Mouse (Mus musculus): Measurements from ENCODE around the gene Snw1. TPM values are rescaled to one million over a fixed set of nuclear protein-coding genes. Genes with fewer than 3 reads are reported as not detected.
"Not testable (repeated sequence)": the region's sequence is repeated elsewhere in the genome, so short reads cannot be mapped to it uniquely, and the experiment has no call there.

Snw1 gene
- 142 and 161 TPM in 2 replicates for polyA plus RNA-seq (2014; fragmentation: Nextera tagmentation; extraction: Ambion mirVana)

- Histone ChIP-seq H3K9ac (ENCODE audit: low read depth, low read length) (peak within 1 kb of the TSS; percentile 92), H3K4me2 (replicated peaks; ENCODE audit: low read depth, low read length) (peak within 1 kb of the TSS; percentile 65), H3K36me3 (ENCODE audit: control insufficient read depth, insufficient read depth, low read length) (peaks cover 14% of the 10 kb centered on the region), H3K4me3 (ENCODE audit: low read length) (peak within 1 kb of the TSS; percentile 88), H3K27me3 (ENCODE audit: control insufficient read depth, insufficient read depth, low read length) (no peaks in the 10 kb centered on the region), H3K27ac (ENCODE audit: low read depth, low read length) (peak within 1 kb of the TSS; percentile 82), H3K9me3 (ENCODE audit: control insufficient read depth, low read length) (no peaks in the 10 kb centered on the region), H3K4me1 (ENCODE audit: control insufficient read depth, insufficient read depth, low read length) (peaks cover 9% of the 10 kb centered on the region; the same call in 1 of the 2 replicates)
- 3% methylated on average over 45 of the region's 45 CpGs for WGBS
- peak; percentile 97 for ATAC-seq (ENCODE audit: low FRiP score, low TSS enrichment)
Observed at GRCm38 (mm10) chr12:87471964-87472786, at the start of gene Snw1. Gene Snw1, minus strand, starts transcription at chr12:87472274.

GRCm38 (mm10) chr12:87519616-87520015 is 47.5 kb upstream of the Snw1 start:
- H3K9me3 ChIP-seq (ENCODE audit: control insufficient read depth, low read length); H3K4me3 ChIP-seq (ENCODE audit: low read length); H3K4me2 ChIP-seq (replicated peaks; ENCODE audit: low read depth, low read length); H3K36me3 ChIP-seq (ENCODE audit: control insufficient read depth, insufficient read depth, low read length); H3K4me1 ChIP-seq (ENCODE audit: control insufficient read depth, insufficient read depth, low read length); H3K9ac ChIP-seq (ENCODE audit: low read depth, low read length); H3K27me3 ChIP-seq (ENCODE audit: control insufficient read depth, insufficient read depth, low read length); H3K27ac ChIP-seq (ENCODE audit: low read depth, low read length); ATAC-seq (ENCODE audit: low FRiP score, low TSS enrichment): not testable (repeated sequence)
- 61% methylated on average over 3 of the region's 3 CpGs for WGBS

- H3K4me2 ChIP-seq (replicated peaks; ENCODE audit: low read depth, low read length); H3K4me3 ChIP-seq (ENCODE audit: low read length); H3K27me3 ChIP-seq (ENCODE audit: control insufficient read depth, insufficient read depth, low read length); ATAC-seq (ENCODE audit: low FRiP score, low TSS enrichment); H3K36me3 ChIP-seq (ENCODE audit: control insufficient read depth, insufficient read depth, low read length); H3K27ac ChIP-seq (ENCODE audit: low read depth, low read length); H3K4me1 ChIP-seq (ENCODE audit: control insufficient read depth, insufficient read depth, low read length); H3K9ac ChIP-seq (ENCODE audit: low read depth, low read length); H3K9me3 ChIP-seq (ENCODE audit: control insufficient read depth, low read length): not testable (repeated sequence)
- WGBS = 82% methylated on average over 4 of the region's 4 CpGs
Observed at GRCm38 (mm10) chr12:87514016-87514415, 41.9 kb upstream of the Snw1 start, which contains the start of gene Gm8300. Gene Gm8300, plus strand, starts transcription at chr12:87514316.

DNA sequence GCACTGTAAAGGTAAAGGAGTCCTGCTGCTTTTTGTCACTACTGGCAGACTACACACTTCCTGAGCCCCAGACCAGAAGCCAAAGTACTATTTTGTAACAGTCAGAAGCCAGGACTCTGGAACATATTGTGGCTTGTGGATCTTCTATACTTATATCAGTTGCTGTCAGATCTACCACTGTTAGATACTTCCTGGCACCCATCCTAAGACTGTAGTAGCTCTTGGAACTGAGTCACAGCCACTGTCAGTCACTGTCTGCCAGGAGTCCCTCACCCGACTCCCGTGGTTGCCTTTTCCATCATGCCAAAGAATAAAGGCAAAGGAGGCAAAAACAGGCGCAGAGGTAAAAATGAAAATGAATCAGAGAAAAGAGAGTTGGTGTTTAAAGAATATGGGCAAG is 22.3 kb upstream of the Snw1 start, which contains the start of gene Gm5788:
Gm5788 (plus strand) TSS at position 301 of the 400 bp plus-strand sequence.
- not testable (repeated sequence) for ATAC-seq (ENCODE audit: low FRiP score, low TSS enrichment); H3K9me3 ChIP-seq (ENCODE audit: control insufficient read depth, low read length); H3K4me2 ChIP-seq (replicated peaks; ENCODE audit: low read depth, low read length); H3K4me3 ChIP-seq (ENCODE audit: low read length); H3K36me3 ChIP-seq (ENCODE audit: control insufficient read depth, insufficient read depth, low read length); H3K9ac ChIP-seq (ENCODE audit: low read depth, low read length); H3K27me3 ChIP-seq (ENCODE audit: control insufficient read depth, insufficient read depth, low read length); H3K4me1 ChIP-seq (ENCODE audit: control insufficient read depth, insufficient read depth, low read length); H3K27ac ChIP-seq (ENCODE audit: low read depth, low read length)
- 95% methylated on average over 3 of the region's 3 CpGs for WGBS

- H3K9me3 ChIP-seq (ENCODE audit: control insufficient read depth, low read length); H3K36me3 ChIP-seq (ENCODE audit: control insufficient read depth, insufficient read depth, low read length); H3K4me2 ChIP-seq (replicated peaks; ENCODE audit: low read depth, low read length); H3K4me3 ChIP-seq (ENCODE audit: low read length); H3K27ac ChIP-seq (ENCODE audit: low read depth, low read length); H3K9ac ChIP-seq (ENCODE audit: low read depth, low read length); H3K27me3 ChIP-seq (ENCODE audit: control insufficient read depth, insufficient read depth, low read length); ATAC-seq (ENCODE audit: low FRiP score, low TSS enrichment); H3K4me1 ChIP-seq (ENCODE audit: control insufficient read depth, insufficient read depth, low read length): not testable (repeated sequence)
- WGBS = 73% methylated on average over 2 of the region's 2 CpGs
Observed at GRCm38 (mm10) chr12:87488683-87489082, 16.6 kb upstream of the Snw1 start.

- H3K27ac ChIP-seq (ENCODE audit: low read depth, low read length); H3K36me3 ChIP-seq (ENCODE audit: control insufficient read depth, insufficient read depth, low read length); H3K4me2 ChIP-seq (replicated peaks; ENCODE audit: low read depth, low read length); H3K27me3 ChIP-seq (ENCODE audit: control insufficient read depth, insufficient read depth, low read length); H3K9me3 ChIP-seq (ENCODE audit: control insufficient read depth, low read length); H3K4me1 ChIP-seq (ENCODE audit: control insufficient read depth, insufficient read depth, low read length); H3K4me3 ChIP-seq (ENCODE audit: low read length); ATAC-seq (ENCODE audit: low FRiP score, low TSS enrichment); H3K9ac ChIP-seq (ENCODE audit: low read depth, low read length): not testable (repeated sequence)
- WGBS = 83% methylated on average over 5 of the region's 5 CpGs
Observed at GRCm38 (mm10) chr12:87482482-87482881, 10.4 kb upstream of the Snw1 start.

DNA sequence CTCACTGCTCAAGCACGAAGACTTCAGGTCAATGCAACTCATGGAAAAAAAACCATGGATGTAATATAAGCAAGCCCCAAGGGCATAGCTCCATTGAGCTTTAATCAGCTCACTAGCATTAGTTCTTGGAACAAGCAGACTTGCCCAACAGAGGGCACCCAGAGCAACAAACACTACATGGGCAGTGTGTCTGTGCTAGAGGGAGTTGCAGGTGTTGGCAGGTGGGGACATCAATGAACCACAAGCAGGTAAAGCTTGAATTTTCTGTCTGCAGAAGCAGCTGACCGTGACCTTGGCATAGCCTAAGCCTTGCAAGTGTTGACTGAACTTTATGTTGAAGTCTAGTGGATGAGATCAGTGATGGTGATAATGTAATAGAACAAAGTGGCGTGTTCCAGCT is 2.7 kb upstream of the Snw1 start:
- WGBS = 75% methylated on average over 3 of the region's 3 CpGs
- H3K4me1 ChIP-seq (ENCODE audit: control insufficient read depth, insufficient read depth, low read length) = peaks cover 9% of the 10 kb centered on the region; the same call in 1 of the 2 replicates
- no peak overlapping the region for H3K9ac ChIP-seq (ENCODE audit: low read depth, low read length)
- H3K4me3 ChIP-seq (ENCODE audit: low read length) = no peak overlapping the region
- H3K36me3 ChIP-seq (ENCODE audit: control insufficient read depth, insufficient read depth, low read length) = no peaks in the 10 kb centered on the region
- H3K27ac ChIP-seq (ENCODE audit: low read depth, low read length) = no peak overlapping the region
- ATAC-seq (ENCODE audit: low FRiP score, low TSS enrichment) = no peak
- H3K4me2 ChIP-seq (replicated peaks; ENCODE audit: low read depth, low read length) = no peak overlapping the region
- no peaks in the 10 kb centered on the region for H3K9me3 ChIP-seq (ENCODE audit: control insufficient read depth, low read length)
- H3K27me3 ChIP-seq (ENCODE audit: control insufficient read depth, insufficient read depth, low read length) = no peaks in the 10 kb centered on the region

GRCm38 (mm10) chr12:87471421-87471963 is 582 bp downstream of the Snw1 start:
- ATAC-seq (ENCODE audit: low FRiP score, low TSS enrichment) = no peak
- peak overlapping the region; percentile 65 for H3K4me2 ChIP-seq (replicated peaks; ENCODE audit: low read depth, low read length)
- H3K9me3 ChIP-seq (ENCODE audit: control insufficient read depth, low read length) = no peaks in the 10 kb centered on the region
- H3K27ac ChIP-seq (ENCODE audit: low read depth, low read length) = peak overlapping the region; percentile 82; the same call in 1 of the 2 replicates
- H3K4me3 ChIP-seq (ENCODE audit: low read length) = peak overlapping the region; percentile 88
- peaks cover 21% of the 10 kb centered on the region for H3K36me3 ChIP-seq (ENCODE audit: control insufficient read depth, insufficient read depth, low read length)
- H3K4me1 ChIP-seq (ENCODE audit: control insufficient read depth, insufficient read depth, low read length) = peaks cover 9% of the 10 kb centered on the region; the same call in 1 of the 2 replicates
- peak overlapping the region; percentile 92 for H3K9ac ChIP-seq (ENCODE audit: low read depth, low read length)
- H3K27me3 ChIP-seq (ENCODE audit: control insufficient read depth, insufficient read depth, low read length) = no peaks in the 10 kb centered on the region
- WGBS = under 1% methylated on average over 19 of the region's 19 CpGs

Measured in kidney, embryonic 14.5 days (tissue).